Mouse (Mus musculus) testis, adult 2 months (tissue): ENCODE data around the gene Hspg2. TPM values are rescaled to one million over a fixed set of nuclear protein-coding genes. Genes with fewer than 3 reads are reported as not detected.

Source experiments
- H3K27ac ChIP-seq: fragments of 200-500 bp; 2 replicates; pipeline ENCODE4 v1.5.1; 2012; ENCODE audit warnings: low read depth, low read length; ENCODE audit not compliant: control insufficient read depth, insufficient read depth
- H3K27me3 ChIP-seq: fragments of 200-500 bp; 2 replicates; pipeline ENCODE4 v1.6.1; 2012; ENCODE audit warnings: mild to moderate bottlenecking, low read length, moderate library complexity; ENCODE audit not compliant: control insufficient read depth, insufficient read depth
- H3K36me3 ChIP-seq: fragments of 200-500 bp; 2 replicates; pipeline ENCODE4 v1.6.1; 2012; ENCODE audit warnings: mild to moderate bottlenecking, low read length; ENCODE audit not compliant: control insufficient read depth, insufficient read depth
- H3K4me1 ChIP-seq: fragments of 200-500 bp; 2 replicates; pipeline ENCODE4 v1.6.1; 2012; ENCODE audit warnings: low read length; ENCODE audit not compliant: control insufficient read depth, insufficient read depth
- H3K4me3 ChIP-seq: fragments of 200-500 bp; 2 replicates; pipeline ENCODE4 v1.5.1; 2012; ENCODE audit warnings: low read depth, mild to moderate bottlenecking, low read length, moderate library complexity, mixed read lengths; ENCODE audit not compliant: control insufficient read depth
- CTCF ChIP-seq: fragments of 200-500 bp; IDR thresholded peaks from 2 replicates; pipeline ENCODE4 v1.5.1; 2012; ENCODE audit warnings: low read depth, mild to moderate bottlenecking, inconsistent platforms, low read length, moderate library complexity; ENCODE audit not compliant: control insufficient read depth, insufficient read depth, insufficient replicate concordance
- POLR2A ChIP-seq: fragments of 200-500 bp; IDR thresholded peaks from 2 replicates; pipeline ENCODE4 v1.6.1; 2012; ENCODE audit warnings: low read depth, mild to moderate bottlenecking, inconsistent platforms, low read length, moderate library complexity; ENCODE audit not compliant: control insufficient read depth
- polyA plus RNA-seq: library from polyadenylated mRNA; depleted of rRNA; stranded (reverse); fragments of >200 nt; gene quantifications from 2 replicates; pipeline ENCODE4 v1.2.3, GENCODE M21; 2012

Gene Hspg2
- polyA plus RNA-seq, 1 experiment, result 7.4 TPM

DNA sequence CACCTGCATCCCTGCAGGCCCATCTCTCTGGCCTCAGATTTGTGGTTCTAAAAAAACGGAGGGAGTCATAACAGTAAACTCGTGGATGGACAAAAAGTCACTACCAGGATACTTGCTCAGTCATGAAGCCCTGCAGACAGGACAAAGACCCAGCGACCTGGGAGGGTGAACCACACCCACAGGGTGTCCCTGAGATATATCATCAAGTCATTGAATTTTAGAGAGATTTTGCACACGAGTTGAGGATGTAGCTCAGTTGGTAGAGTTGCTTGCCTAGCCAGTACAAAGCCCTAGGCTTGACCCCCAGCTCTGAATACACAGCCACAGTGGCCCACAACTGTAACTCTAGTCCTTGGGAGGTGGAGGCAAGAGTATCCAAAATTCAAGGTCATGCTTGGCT is 7.4 kb upstream of the Hspg2 start:
- Histone ChIP-seq H3K36me3 (no peaks in the 10 kb centered on the region), H3K4me3 (no peak overlapping the region), H3K27ac (no peak overlapping the region), H3K27me3 (no peaks in the 10 kb centered on the region), H3K4me1 (peaks cover 2% of the 10 kb centered on the region; the same call in 1 of the 2 replicates)
- TF ChIP-seq POLR2A (no peak), CTCF (no peak)

DNA sequence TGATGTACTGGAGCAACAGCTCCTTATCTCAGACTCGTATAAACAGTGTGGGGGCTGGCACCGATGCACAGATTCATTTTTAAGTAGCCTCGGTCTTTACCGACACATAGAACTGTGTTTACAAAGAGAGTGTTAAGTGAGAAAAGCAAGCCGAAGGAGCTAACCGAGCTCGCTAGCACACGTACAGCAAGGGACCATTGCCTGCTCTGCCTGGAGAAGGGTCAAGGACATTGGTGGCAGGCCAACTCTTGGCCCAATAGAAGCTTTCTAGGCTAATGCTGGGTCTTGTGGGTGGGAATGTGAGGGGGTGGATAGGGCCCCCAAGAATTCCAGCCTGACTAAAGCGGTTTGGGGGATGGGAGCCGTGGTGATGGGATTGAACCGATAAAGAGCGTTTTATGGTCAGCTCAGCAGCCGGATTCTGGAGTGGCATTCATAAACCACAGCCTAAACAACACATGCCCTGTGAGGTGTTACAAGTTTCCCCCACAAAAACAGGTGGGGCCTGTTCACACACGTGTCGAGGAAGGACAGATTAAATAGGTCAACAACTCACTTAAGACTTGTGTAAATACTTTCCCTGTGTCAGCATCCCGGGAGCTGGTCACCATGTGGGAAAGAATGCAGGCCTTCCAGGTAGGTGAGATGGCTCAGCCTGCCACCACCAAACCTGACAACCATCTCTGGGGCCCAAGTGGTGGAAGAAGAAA is 6.4 kb upstream of the Hspg2 start:
- H3K27ac ChIP-seq, result no peak overlapping the region
- no peak overlapping the region for H3K4me3 ChIP-seq
- H3K36me3 ChIP-seq, result no peaks in the 10 kb centered on the region
- TF ChIP-seq POLR2A (no peak), CTCF (no peak)
- H3K27me3 ChIP-seq, result no peaks in the 10 kb centered on the region
- H3K4me1 ChIP-seq, result 0 out of 2 replicates have a peak, but pooled peaks cover 2% of the 10 kb centered on the region

DNA sequence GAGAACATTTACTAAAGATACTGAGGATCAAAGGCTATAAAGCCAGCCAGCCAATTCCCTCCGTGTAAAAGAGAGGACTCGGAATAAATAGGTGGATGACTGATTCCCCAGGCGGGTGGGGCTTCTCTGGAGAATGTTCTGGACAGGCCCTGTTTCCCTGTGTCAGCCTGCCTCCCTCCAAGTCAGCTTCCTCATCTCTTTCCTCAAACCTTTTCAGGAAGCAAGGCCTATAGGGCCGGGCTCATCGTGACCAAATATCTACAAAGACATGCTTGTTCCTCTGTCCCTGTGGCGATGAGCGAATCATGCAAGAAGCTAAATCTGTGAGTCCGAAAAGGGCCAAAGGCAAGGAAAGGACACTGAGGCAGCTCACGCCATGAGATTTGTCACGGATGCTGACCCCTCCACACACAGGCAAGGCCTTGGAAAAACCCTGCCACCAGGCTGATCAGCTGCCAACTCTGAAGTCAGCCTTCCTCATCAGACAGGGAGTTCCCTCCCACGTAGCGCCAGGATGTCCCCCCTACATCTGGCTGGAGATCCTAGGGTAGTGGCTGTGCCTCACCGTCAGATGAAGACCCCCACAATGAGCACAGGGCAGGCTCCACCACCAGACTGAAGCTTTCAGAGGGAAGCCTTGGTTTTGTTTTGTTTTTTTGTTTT is 3.3 kb upstream of the Hspg2 start:
- Histone ChIP-seq H3K4me1 (peaks cover 20% of the 10 kb centered on the region), H3K36me3 (no peaks in the 10 kb centered on the region), H3K27ac (peak overlapping the region; percentile 72)

DNA sequence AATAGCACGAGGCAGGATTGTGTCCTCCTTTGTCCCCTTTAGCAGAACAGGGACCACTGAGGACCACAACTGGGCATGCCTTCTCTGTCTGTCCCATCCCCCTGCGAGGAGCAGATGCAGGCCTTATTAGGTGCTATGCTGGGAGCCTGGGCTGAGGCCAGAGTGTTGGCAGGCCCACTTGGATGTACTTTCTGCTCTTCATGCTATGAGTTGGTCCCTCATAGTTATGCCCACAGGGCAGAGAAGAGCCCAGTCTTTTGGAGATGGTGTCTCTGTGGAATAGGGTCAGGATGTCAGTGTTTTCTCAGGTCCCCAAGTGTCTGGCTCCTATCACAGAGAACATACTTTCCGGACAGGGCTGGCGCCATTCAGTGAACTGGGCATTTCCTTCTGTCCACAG is 1.6 kb upstream of the Hspg2 start:
- Histone ChIP-seq H3K36me3 (no peaks in the 10 kb centered on the region), H3K27me3 (no peaks in the 10 kb centered on the region), H3K4me1 (peaks cover 22% of the 10 kb centered on the region), H3K4me3 (no peak overlapping the region), H3K27ac (no peak overlapping the region; the same call in 1 of the 2 replicates)
- TF ChIP-seq POLR2A (no peak), CTCF (no peak)

More for the DNA sequence above, 3.3 kb upstream of the Hspg2 start:
- no peak overlapping the region for H3K4me3 ChIP-seq
- TF ChIP-seq CTCF (no peak), POLR2A (no peak)
- H3K27me3 ChIP-seq, result no peaks in the 10 kb centered on the region

DNA sequence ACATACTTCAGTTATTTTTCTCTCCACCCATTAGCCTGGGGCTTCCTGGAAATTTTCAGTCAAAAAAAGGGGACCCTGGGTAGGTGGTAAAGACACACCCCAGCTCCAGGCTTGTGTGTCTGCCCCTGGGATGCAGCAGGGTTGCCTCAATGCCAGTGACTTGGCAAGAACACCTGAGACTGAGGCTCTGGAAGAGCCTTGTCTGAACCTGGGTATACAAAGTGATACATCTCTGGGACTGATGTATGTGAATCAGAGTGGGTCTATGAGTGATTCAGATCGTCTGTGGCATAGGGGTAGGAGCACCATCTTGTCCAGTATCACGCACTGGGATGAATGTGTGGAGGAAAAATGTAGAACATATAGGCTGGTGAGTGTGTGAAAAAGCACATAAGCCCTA is 1.0 kb upstream of the Hspg2 start:
- Histone ChIP-seq H3K27ac (no peak overlapping the region), H3K36me3 (no peaks in the 10 kb centered on the region), H3K4me1 (peaks cover 22% of the 10 kb centered on the region), H3K4me3 (no peak overlapping the region), H3K27me3 (no peaks in the 10 kb centered on the region)
- no peak for TF ChIP-seq POLR2A
- TF ChIP-seq CTCF, result no peak

DNA sequence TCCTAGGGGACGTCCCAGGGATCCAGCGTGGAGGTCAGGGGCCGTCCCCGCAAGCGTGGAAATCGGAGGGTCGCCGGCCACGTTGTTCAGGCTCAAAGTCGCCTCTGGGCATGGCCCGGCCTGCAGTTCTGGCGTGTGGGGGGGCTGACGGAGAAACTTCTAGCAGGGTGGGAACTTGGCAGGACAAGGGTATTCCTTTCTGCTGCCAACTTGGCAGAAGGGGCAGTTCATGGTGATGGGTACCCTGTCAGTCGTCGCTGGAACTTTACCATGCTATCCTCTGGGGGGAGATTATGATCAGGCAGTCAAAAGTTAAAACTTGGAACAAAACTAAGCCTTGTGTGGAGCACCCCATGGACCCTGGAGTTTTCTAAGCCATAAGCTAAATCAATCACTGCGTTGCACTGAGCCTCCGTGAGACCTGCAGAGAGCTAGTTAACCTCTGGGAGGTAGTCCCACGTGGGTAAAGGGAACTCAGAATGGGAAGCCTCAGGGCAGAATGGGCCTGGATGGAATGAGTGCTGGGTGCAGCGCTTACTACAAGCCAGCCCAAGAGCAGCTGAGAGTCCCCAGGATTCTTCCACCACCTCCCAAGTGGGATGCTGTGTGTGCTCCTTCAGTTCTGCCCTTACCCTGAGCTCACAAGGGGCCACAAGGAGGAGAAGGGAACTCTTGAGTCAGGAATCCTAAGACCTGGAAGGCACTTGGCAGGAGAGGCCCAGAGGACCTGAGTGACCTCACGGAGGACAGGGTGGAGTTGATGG is 694 bp downstream of the Hspg2 start:
- TF ChIP-seq POLR2A (no peak), CTCF (no peak)
- Histone ChIP-seq H3K4me3 (peak overlapping the region; percentile 87), H3K4me1 (peaks cover 24% of the 10 kb centered on the region), H3K27me3 (no peaks in the 10 kb centered on the region), H3K27ac (0 out of 2 replicates have a peak overlapping the region, but pooled peaks have one; percentile 26), H3K36me3 (no peaks in the 10 kb centered on the region)
